Mouse (Mus musculus): ENCODE results near the gene Mtg1. TPM values are rescaled to one million over a fixed set of nuclear protein-coding genes. Genes with fewer than 3 reads are reported as not detected.

The Mtg1 gene
- polyA plus RNA-seq, 1 experiment: 11.3 TPM

DNA sequence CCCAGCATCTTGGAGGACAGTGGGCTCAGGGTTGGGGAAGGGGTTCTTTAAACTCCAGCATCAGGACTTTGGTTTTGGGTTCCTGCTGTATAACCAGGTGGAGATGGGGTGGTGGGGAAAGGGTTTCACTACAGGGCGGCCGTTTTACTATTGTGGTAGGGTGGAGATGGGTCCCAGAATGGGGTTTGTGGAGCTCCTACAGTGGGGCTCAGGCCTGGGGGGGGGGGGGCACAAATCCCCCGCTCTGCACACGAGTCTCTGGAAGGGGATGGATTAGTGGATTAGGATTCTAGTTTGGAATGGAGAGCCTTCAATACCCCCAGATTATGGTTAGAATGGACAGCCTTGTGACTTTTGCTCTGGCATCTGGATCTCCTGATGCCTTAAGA is 16.5 kb downstream of the Mtg1 start:
- no peak overlapping the region for H3K27ac ChIP-seq (ENCODE audit: control insufficient read depth, insufficient read depth, low read depth, low read length)
- H3K36me3 ChIP-seq (ENCODE audit: control insufficient read depth, insufficient read depth, low read length): no peaks in the 10 kb centered on the region
- no peak overlapping the region; the same call in 1 of the 2 replicates for H3K4me3 ChIP-seq (ENCODE audit: control insufficient read depth, low read depth, low read length)
- TF ChIP-seq POLR2A (IDR thresholded peaks at IDR 0.05; ENCODE audit: control insufficient read depth, low read depth, low read length) (no peak), CTCF (IDR thresholded peaks at IDR 0.05; ENCODE audit: control insufficient read depth, insufficient read depth, insufficient replicate concordance, low read depth, low read length) (no peak)
- no peaks in the 10 kb centered on the region for H3K27me3 ChIP-seq (ENCODE audit: control insufficient read depth, insufficient read depth, low read length)
- H3K4me1 ChIP-seq (ENCODE audit: control insufficient read depth, insufficient read depth, low read length): peaks cover 13% of the 10 kb centered on the region

DNA sequence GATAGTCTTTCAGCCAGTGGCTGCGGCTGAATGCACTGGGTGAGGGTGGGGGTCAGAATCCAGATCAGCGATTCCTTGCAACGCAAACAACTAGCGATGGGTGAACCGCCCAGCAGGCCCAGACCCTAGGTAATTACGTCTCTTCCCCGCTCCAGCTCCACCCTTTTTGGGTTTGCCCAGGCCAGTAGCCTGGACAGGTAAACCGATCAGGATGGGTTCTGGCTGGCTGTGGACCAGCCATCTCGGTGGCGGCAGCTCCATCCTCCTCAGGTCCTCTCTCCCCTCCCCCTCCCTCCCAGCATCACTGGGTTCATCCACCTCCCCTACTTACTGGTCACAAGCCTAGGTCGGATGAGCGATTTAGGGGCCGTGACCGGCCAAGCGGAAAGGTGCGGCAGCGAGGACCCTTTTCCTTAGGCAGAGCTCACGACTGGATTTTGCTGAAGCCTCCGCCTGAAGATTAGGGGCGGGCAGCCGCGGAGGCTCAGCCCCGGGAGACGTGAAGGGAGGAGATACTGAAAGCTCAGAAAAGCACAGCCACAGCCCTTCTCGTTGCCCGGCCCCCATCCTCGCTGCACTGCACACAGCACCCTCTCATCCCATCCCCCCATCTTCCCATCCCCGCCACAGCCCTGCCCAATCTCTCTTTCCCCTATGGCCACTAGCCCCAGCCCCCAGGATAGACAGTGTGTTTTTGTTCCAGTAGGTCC is 17.0 kb downstream of the Mtg1 start, which contains the start of gene Sprn:
Gene Sprn (minus strand): TSS at position 660 of the 710 bp plus-strand sequence.
- Histone ChIP-seq H3K36me3 (ENCODE audit: control insufficient read depth, insufficient read depth, low read length) (no peaks in the 10 kb centered on the region), H3K27me3 (ENCODE audit: control insufficient read depth, insufficient read depth, low read length) (no peaks in the 10 kb centered on the region), H3K4me1 (ENCODE audit: control insufficient read depth, insufficient read depth, low read length) (peaks cover 13% of the 10 kb centered on the region), H3K27ac (ENCODE audit: control insufficient read depth, insufficient read depth, low read depth, low read length) (no peak within 1 kb of the TSS), H3K4me3 (ENCODE audit: control insufficient read depth, low read depth, low read length) (peak within 1 kb of the TSS; percentile 31)
- TF ChIP-seq POLR2A (IDR thresholded peaks at IDR 0.05; ENCODE audit: control insufficient read depth, low read depth, low read length) (no peak), CTCF (IDR thresholded peaks at IDR 0.05; ENCODE audit: control insufficient read depth, insufficient read depth, insufficient replicate concordance, low read depth, low read length) (no peak)

GRCm38 (mm10) chr7:140160363-140160762 is 23.0 kb downstream of the Mtg1 start:
- no peak for TF ChIP-seq CTCF (IDR thresholded peaks at IDR 0.05; ENCODE audit: control insufficient read depth, insufficient read depth, insufficient replicate concordance, low read depth, low read length)
- no peak for TF ChIP-seq POLR2A (IDR thresholded peaks at IDR 0.05; ENCODE audit: control insufficient read depth, low read depth, low read length)
- Histone ChIP-seq H3K4me1 (ENCODE audit: control insufficient read depth, insufficient read depth, low read length) (no peaks in the 10 kb centered on the region), H3K27me3 (ENCODE audit: control insufficient read depth, insufficient read depth, low read length) (no peaks in the 10 kb centered on the region), H3K27ac (ENCODE audit: control insufficient read depth, insufficient read depth, low read depth, low read length) (no peak overlapping the region), H3K4me3 (ENCODE audit: control insufficient read depth, low read depth, low read length) (no peak overlapping the region), H3K36me3 (ENCODE audit: control insufficient read depth, insufficient read depth, low read length) (no peaks in the 10 kb centered on the region)

- TF ChIP-seq POLR2A (IDR thresholded peaks at IDR 0.05; ENCODE audit: control insufficient read depth, low read depth, low read length) (no peak), CTCF (IDR thresholded peaks at IDR 0.05; ENCODE audit: control insufficient read depth, insufficient read depth, insufficient replicate concordance, low read depth, low read length) (no peak)
- no peak within 1 kb of the TSS for H3K27ac ChIP-seq (ENCODE audit: control insufficient read depth, insufficient read depth, low read depth, low read length)
- H3K4me1 ChIP-seq (ENCODE audit: control insufficient read depth, insufficient read depth, low read length): no peaks in the 10 kb centered on the region
- no peaks in the 10 kb centered on the region for H3K36me3 ChIP-seq (ENCODE audit: control insufficient read depth, insufficient read depth, low read length)
- no peak within 1 kb of the TSS for H3K4me3 ChIP-seq (ENCODE audit: control insufficient read depth, low read depth, low read length)
- no peaks in the 10 kb centered on the region for H3K27me3 ChIP-seq (ENCODE audit: control insufficient read depth, insufficient read depth, low read length)
These were observed 27.3 kb downstream of the Mtg1 start, which contains the start of gene Olfr522 for GRCm38 (mm10) chr7:140164664-140165063. Olfr522 (minus strand) TSS chr7:140164764.

GRCm38 (mm10) chr7:140167950-140168349 is 30.6 kb downstream of the Mtg1 start:
- Histone ChIP-seq H3K27ac (ENCODE audit: control insufficient read depth, insufficient read depth, low read depth, low read length) (no peak overlapping the region), H3K36me3 (ENCODE audit: control insufficient read depth, insufficient read depth, low read length) (no peaks in the 10 kb centered on the region), H3K4me1 (ENCODE audit: control insufficient read depth, insufficient read depth, low read length) (no peaks in the 10 kb centered on the region), H3K4me3 (ENCODE audit: control insufficient read depth, low read depth, low read length) (no peak overlapping the region), H3K27me3 (ENCODE audit: control insufficient read depth, insufficient read depth, low read length) (no peaks in the 10 kb centered on the region)
- TF ChIP-seq POLR2A (IDR thresholded peaks at IDR 0.05; ENCODE audit: control insufficient read depth, low read depth, low read length) (no peak), CTCF (IDR thresholded peaks at IDR 0.05; ENCODE audit: control insufficient read depth, insufficient read depth, insufficient replicate concordance, low read depth, low read length) (no peak)

GRCm38 (mm10) chr7:140169386-140169785 is 32.0 kb downstream of the Mtg1 start:
- Histone ChIP-seq H3K27me3 (ENCODE audit: control insufficient read depth, insufficient read depth, low read length) (no peaks in the 10 kb centered on the region), H3K4me1 (ENCODE audit: control insufficient read depth, insufficient read depth, low read length) (no peaks in the 10 kb centered on the region), H3K4me3 (ENCODE audit: control insufficient read depth, low read depth, low read length) (no peak overlapping the region), H3K27ac (ENCODE audit: control insufficient read depth, insufficient read depth, low read depth, low read length) (no peak overlapping the region), H3K36me3 (ENCODE audit: control insufficient read depth, insufficient read depth, low read length) (no peaks in the 10 kb centered on the region)
- TF ChIP-seq POLR2A (IDR thresholded peaks at IDR 0.05; ENCODE audit: control insufficient read depth, low read depth, low read length) (no peak), CTCF (IDR thresholded peaks at IDR 0.05; ENCODE audit: control insufficient read depth, insufficient read depth, insufficient replicate concordance, low read depth, low read length) (no peak)

GRCm38 (mm10) chr7:140170863-140171262 is 33.5 kb downstream of the Mtg1 start:
- Histone ChIP-seq H3K4me1 (ENCODE audit: control insufficient read depth, insufficient read depth, low read length) (no peaks in the 10 kb centered on the region), H3K27ac (ENCODE audit: control insufficient read depth, insufficient read depth, low read depth, low read length) (no peak overlapping the region), H3K4me3 (ENCODE audit: control insufficient read depth, low read depth, low read length) (no peak overlapping the region), H3K36me3 (ENCODE audit: control insufficient read depth, insufficient read depth, low read length) (no peaks in the 10 kb centered on the region), H3K27me3 (ENCODE audit: control insufficient read depth, insufficient read depth, low read length) (no peaks in the 10 kb centered on the region)
- no peak for TF ChIP-seq CTCF (IDR thresholded peaks at IDR 0.05; ENCODE audit: control insufficient read depth, insufficient read depth, insufficient replicate concordance, low read depth, low read length)
- TF ChIP-seq POLR2A (IDR thresholded peaks at IDR 0.05; ENCODE audit: control insufficient read depth, low read depth, low read length): no peak
